25 mouse cellular contexts compared by ENCODE assay signal in genomic region chr13:71362311-71362710, GRCm38 (mm10).
DNase-seq lines count a peak whose midpoint lies in the region; ATAC-seq and TF ChIP-seq lines count a peak whose summit lies in the region.
"Had no signal": no experiment of that assay in that cellular context is flagged by ENCODE, and none has a peak within 500 bp of the region (broad histone marks: within the 10 kb centered on the region; RNA-seq: fewer than 3 reads in every experiment).

No protein-coding gene starts in this region.

- no peak for ATAC-seq in midbrain, embryonic 11.5 days (ENCODE audit: low FRiP score)
- no peak for ATAC-seq in midbrain, postnatal 0 days (ENCODE audit: low FRiP score)
- ATAC-seq: activated CD4-positive, CD25-positive, alpha-beta regulatory T cell, adult 4 months; CD4-positive, CD25-positive, alpha-beta regulatory T cell, adult 4 months; forebrain, embryonic 15.5 days; hindbrain, embryonic 16.5 days; inflammation-experienced regulatory T-cells, adult 6 months had no signal

- no peaks in the 10 kb centered on the region for H3K9me3 ChIP-seq in midbrain, embryonic 11.5 days (ENCODE audit: control insufficient read depth, low read length)
- no peaks in the 10 kb centered on the region for H3K9me3 ChIP-seq in midbrain, postnatal 0 days (ENCODE audit: low read length)
- H3K9me3 ChIP-seq: embryonic facial prominence, embryonic 12.5 days; forebrain, embryonic 10.5 days; forebrain, embryonic 15.5 days; heart, embryonic 13.5 days; hindbrain, embryonic 12.5 days had no signal

- H3K4me2 ChIP-seq in midbrain, embryonic 11.5 days: no peak overlapping the region
- H3K4me2 ChIP-seq in midbrain, postnatal 0 days (ENCODE audit: low read depth, low read length, poor library complexity, severe bottlenecking): no peak overlapping the region
- H3K4me2 ChIP-seq: embryonic facial prominence, embryonic 12.5 days; forebrain, embryonic 15.5 days; heart, embryonic 13.5 days; hindbrain, embryonic 12.5 days had no signal

- 83% methylated on average over 5 of the region's 5 CpGs for WGBS in midbrain, embryonic 11.5 days
- 72% methylated on average over 5 of the region's 5 CpGs for WGBS in midbrain, postnatal 0 days

- H3K27me3 ChIP-seq in midbrain, embryonic 11.5 days (ENCODE audit: control insufficient read depth, insufficient read depth, low read length): no peaks in the 10 kb centered on the region
- H3K27me3 ChIP-seq in midbrain, postnatal 0 days (ENCODE audit: insufficient read depth, low read length): no peaks in the 10 kb centered on the region
- H3K27me3 ChIP-seq: embryonic facial prominence, embryonic 12.5 days; forebrain, embryonic 15.5 days; heart, embryonic 13.5 days; hindbrain, embryonic 12.5 days had no signal

- peak; percentile 80 for DNase-seq in midbrain, embryonic 11.5 days (ENCODE audit: low spot score, missing footprints)
- DNase-seq in midbrain, postnatal 0 days (ENCODE audit: low spot score): no peak
- peak; percentile 94 for DNase-seq in Muller cell, postnatal 12 days (ENCODE audit: inconsistent ontology term)
- peak; percentile 20 for DNase-seq in brain, adult 2 months (ENCODE audit: low read depth, low spot score)
- DNase-seq in gonadal fat pad, adult 2 months (ENCODE audit: low read depth): peak; percentile 98
- no peak for DNase-seq in testis, postnatal 14 days (ENCODE audit: low spot score)
- no peak for DNase-seq in embryo, embryonic 9.5 days (ENCODE audit: extremely low spot score)
- DNase-seq in layer of hippocampus, adult 18-20 months (ENCODE audit: low spot score in 2 of 2): no peak
- DNase-seq: adrenal gland, postnatal 14 days; B cell, adult 2 months; cerebellum, adult 18-20 months; cerebellum, adult 9-11 months; embryo, embryonic 11 days; gastrocnemius, postnatal 14 days; heart, postnatal 4 days had no signal

- no peak overlapping the region for H3K27ac ChIP-seq in midbrain, embryonic 11.5 days (ENCODE audit: low read depth, low read length)
- H3K27ac ChIP-seq in midbrain, postnatal 0 days (ENCODE audit: low read depth, low read length): no peak overlapping the region
- H3K27ac ChIP-seq: embryonic facial prominence, embryonic 12.5 days; forebrain, embryonic 10.5 days; forebrain, embryonic 15.5 days; heart, embryonic 13.5 days; hindbrain, embryonic 12.5 days had no signal

- no peak for TF ChIP-seq CTCF in midbrain, postnatal 0 days (IDR thresholded peaks at IDR 0.05)

- no peak overlapping the region for H3K9ac ChIP-seq in midbrain, embryonic 11.5 days (ENCODE audit: low read length)
- H3K9ac ChIP-seq in midbrain, postnatal 0 days (replicated peaks; ENCODE audit: low read length, poor library complexity, severe bottlenecking): no peak overlapping the region
- H3K9ac ChIP-seq: embryonic facial prominence, embryonic 12.5 days; forebrain, embryonic 15.5 days; heart, embryonic 13.5 days; hindbrain, embryonic 12.5 days had no signal

- no peak overlapping the region for H3K4me3 ChIP-seq in midbrain, embryonic 11.5 days (ENCODE audit: low read depth, low read length)
- no peak overlapping the region for H3K4me3 ChIP-seq in midbrain, postnatal 0 days (ENCODE audit: low read depth, low read length)
- H3K4me3 ChIP-seq: embryonic facial prominence, embryonic 12.5 days; forebrain, embryonic 10.5 days; forebrain, embryonic 15.5 days; heart, embryonic 13.5 days; hindbrain, embryonic 12.5 days had no signal

- H3K4me1 ChIP-seq in midbrain, embryonic 11.5 days (ENCODE audit: control insufficient read depth, insufficient read depth, low read length): no peaks in the 10 kb centered on the region
- no peaks in the 10 kb centered on the region for H3K4me1 ChIP-seq in midbrain, postnatal 0 days (ENCODE audit: insufficient read depth, low read length)
- H3K4me1 ChIP-seq: embryonic facial prominence, embryonic 12.5 days; forebrain, embryonic 10.5 days; forebrain, embryonic 15.5 days; heart, embryonic 13.5 days; hindbrain, embryonic 12.5 days had no signal

- no peaks in the 10 kb centered on the region for H3K36me3 ChIP-seq in midbrain, embryonic 11.5 days (ENCODE audit: control insufficient read depth, insufficient read depth, low read length)
- no peaks in the 10 kb centered on the region for H3K36me3 ChIP-seq in midbrain, postnatal 0 days (ENCODE audit: insufficient read depth, low read length)
- H3K36me3 ChIP-seq: embryonic facial prominence, embryonic 12.5 days; forebrain, embryonic 10.5 days; forebrain, embryonic 15.5 days; G1E; heart, embryonic 13.5 days; hindbrain, embryonic 12.5 days had no signal

Comparison
In these comparisons a context has a peak if more than half of its experiments do, and no peak if none do; other contexts are left out.
1. DNase-seq: peak in midbrain, embryonic 11.5 days (single experiment), Muller cell, postnatal 12 days (single experiment), brain, adult 2 months (single experiment) and gonadal fat pad, adult 2 months (single experiment); none in midbrain, postnatal 0 days (single experiment), testis, postnatal 14 days (single experiment), embryo, embryonic 9.5 days (single experiment) and layer of hippocampus, adult 18-20 months (0 of 2).